Mouse (Mus musculus) liver, embryonic 15.5 days (tissue): ENCODE results near the gene Ncapg. TPM values are rescaled to one million over a fixed set of nuclear protein-coding genes. Genes with fewer than 3 reads are reported as not detected.
A peak's percentile ranks its signal among the peaks of the same experiment; 100 is the strongest.

Experiments used
- ATAC-seq: fragments of 200-750 bp; cut with Nextera tagmentation; 2 replicates; pipeline ENCODE4 v1.8.0; 2017; ENCODE audit warnings: moderate number of reproducible peaks, mild to moderate bottlenecking, moderate library complexity; ENCODE audit not compliant: insufficient read depth
- H3K27ac ChIP-seq: fragments of 300-500 bp; sonication (generic); replicated peaks from 2 replicates; pipeline ENCODE4 v1.5.1; 2015; ENCODE audit warnings: mild to moderate bottlenecking, inconsistent platforms
- H3K27me3 ChIP-seq: fragments of 300-500 bp; sonication (generic); 2 replicates; pipeline ENCODE4 v1.6.1; 2015; ENCODE audit warnings: mild to moderate bottlenecking, inconsistent platforms
- H3K36me3 ChIP-seq: fragments of 300-500 bp; sonication (generic); replicated peaks from 2 replicates; pipeline ENCODE4 v1.6.1; 2015; ENCODE audit warnings: moderate library complexity, mild to moderate bottlenecking, inconsistent platforms
- H3K4me1 ChIP-seq: fragments of 300-500 bp; sonication (generic); replicated peaks from 2 replicates; pipeline ENCODE4 v1.6.1; 2015; ENCODE audit warnings: inconsistent platforms
- H3K4me2 ChIP-seq: fragments of 300-500 bp; sonication (generic); 2 replicates; pipeline ENCODE4 v1.6.1; 2015; ENCODE audit warnings: moderate library complexity, mild to moderate bottlenecking, inconsistent platforms
- H3K4me3 ChIP-seq: fragments of 300-500 bp; sonication (generic); replicated peaks from 2 replicates; pipeline ENCODE4 v1.5.1; 2015; ENCODE audit warnings: mild to moderate bottlenecking, inconsistent platforms
- H3K9ac ChIP-seq: fragments of 300-500 bp; sonication (generic); 2 replicates; pipeline ENCODE4 v1.6.1; 2015; ENCODE audit warnings: moderate library complexity, mild to moderate bottlenecking, inconsistent platforms
- H3K9me3 ChIP-seq: fragments of 300-500 bp; sonication (generic); replicated peaks from 2 replicates; pipeline ENCODE4 v1.6.1; 2016; ENCODE audit warnings: inconsistent platforms
- whole genome bisulfite sequencing: fragments of 180-500 bp; shearing (Covaris S2); methylation state at CpG from one replicate; pipeline ENCODE4 v1.1.7; 2015; ENCODE audit warnings: mixed read lengths; ENCODE audit not compliant: insufficient replicate concordance; 5-methylcytosine and 5-hydroxymethylcytosine counted together
- polyA plus RNA-seq: library from polyadenylated mRNA; unstranded; fragments of >200 nt; fragmentation: Nextera tagmentation; extraction: Ambion mirVana; gene quantifications from 2 replicates; pipeline ENCODE4 v1.2.1, GENCODE M21; 2015

Ncapg gene
- polyA plus RNA-seq, 1 experiment from 2014 or later, result 47.7 TPM

GRCm38 (mm10) chr5:45669234-45669597, 503 bp upstream of the Ncapg start:
- H3K9me3 ChIP-seq, result no peaks in the 10 kb centered on the region
- peak overlapping the region; percentile 91 for H3K4me3 ChIP-seq
- H3K4me1 ChIP-seq, result peaks cover 13% of the 10 kb centered on the region
- peak overlapping the region; percentile 92 for H3K4me2 ChIP-seq
- ATAC-seq, result peak; percentile 41
- peak overlapping the region; percentile 88 for H3K9ac ChIP-seq
- H3K27me3 ChIP-seq, result no peaks in the 10 kb centered on the region
- under 1% methylated on average over 27 of the region's 27 CpGs for WGBS
- peak overlapping the region; percentile 93 for H3K27ac ChIP-seq
- H3K36me3 ChIP-seq, result peaks cover 11% of the 10 kb centered on the region

- no peaks in the 10 kb centered on the region for H3K9me3 ChIP-seq
- H3K4me1 ChIP-seq, result peaks cover 13% of the 10 kb centered on the region
- ATAC-seq, result no peak
- peak overlapping the region; percentile 91 for H3K4me3 ChIP-seq
- peak overlapping the region; percentile 92 for H3K4me2 ChIP-seq
- H3K9ac ChIP-seq, result peak overlapping the region; percentile 89
- no peaks in the 10 kb centered on the region for H3K27me3 ChIP-seq
- under 1% methylated on average over 13 of the region's 13 CpGs for WGBS
- peaks cover 19% of the 10 kb centered on the region for H3K36me3 ChIP-seq
- H3K27ac ChIP-seq, result peak overlapping the region; percentile 93
Measured at GRCm38 (mm10) chr5:45670280-45670670, 556 bp downstream of the Ncapg start.

- peak overlapping the region; percentile 92 for H3K4me2 ChIP-seq
- peaks cover 13% of the 10 kb centered on the region for H3K4me1 ChIP-seq
- H3K27me3 ChIP-seq, result no peaks in the 10 kb centered on the region
- H3K4me3 ChIP-seq, result peak overlapping the region; percentile 91
- H3K9me3 ChIP-seq, result no peaks in the 10 kb centered on the region
- peak overlapping the region; percentile 89 for H3K9ac ChIP-seq
- ATAC-seq, result no peak
- 40% methylated on average over 5 of the region's 5 CpGs for WGBS
- H3K27ac ChIP-seq, result no peak overlapping the region
- peaks cover 25% of the 10 kb centered on the region for H3K36me3 ChIP-seq
Measured at GRCm38 (mm10) chr5:45670894-45671494, 1.3 kb downstream of the Ncapg start.

- H3K36me3 ChIP-seq, result peaks cover 53% of the 10 kb centered on the region
- no peak for ATAC-seq
- no peak overlapping the region for H3K4me2 ChIP-seq
- peaks cover 7% of the 10 kb centered on the region for H3K4me1 ChIP-seq
- 84% methylated on average over 1 of the region's 1 CpGs for WGBS
- no peak overlapping the region for H3K4me3 ChIP-seq
- no peak overlapping the region for H3K9ac ChIP-seq
- no peak overlapping the region for H3K27ac ChIP-seq
- H3K9me3 ChIP-seq, result no peaks in the 10 kb centered on the region
- no peaks in the 10 kb centered on the region for H3K27me3 ChIP-seq
Measured at GRCm38 (mm10) chr5:45675032-45675431, 5.3 kb downstream of the Ncapg start.

GRCm38 (mm10) chr5:45677639-45678038, 7.9 kb downstream of the Ncapg start:
- H3K36me3 ChIP-seq, result peaks cover 60% of the 10 kb centered on the region
- no peaks in the 10 kb centered on the region for H3K27me3 ChIP-seq
- WGBS, result 47% methylated on average over 4 of the region's 4 CpGs
- no peak for ATAC-seq
- H3K4me2 ChIP-seq, result no peak overlapping the region
- no peaks in the 10 kb centered on the region for H3K4me1 ChIP-seq
- no peak overlapping the region for H3K4me3 ChIP-seq
- no peaks in the 10 kb centered on the region for H3K9me3 ChIP-seq
- H3K27ac ChIP-seq, result no peak overlapping the region
- H3K9ac ChIP-seq, result no peak overlapping the region

- Histone ChIP-seq H3K36me3 (peaks cover 71% of the 10 kb centered on the region), H3K4me1 (no peaks in the 10 kb centered on the region), H3K27me3 (no peaks in the 10 kb centered on the region), H3K4me2 (no peak overlapping the region), H3K4me3 (no peak overlapping the region), H3K27ac (no peak overlapping the region), H3K9me3 (no peaks in the 10 kb centered on the region), H3K9ac (no peak overlapping the region)
- no peak for ATAC-seq
Measured at GRCm38 (mm10) chr5:45679955-45680354, 10.2 kb downstream of the Ncapg start.

GRCm38 (mm10) chr5:45683388-45683787, 13.7 kb downstream of the Ncapg start:
- no peaks in the 10 kb centered on the region for H3K4me1 ChIP-seq
- no peak overlapping the region for H3K4me2 ChIP-seq
- no peaks in the 10 kb centered on the region for H3K27me3 ChIP-seq
- no peak overlapping the region for H3K4me3 ChIP-seq
- H3K36me3 ChIP-seq, result peaks cover 62% of the 10 kb centered on the region
- WGBS, result 74% methylated on average over 1 of the region's 1 CpGs
- no peak overlapping the region for H3K27ac ChIP-seq
- no peaks in the 10 kb centered on the region for H3K9me3 ChIP-seq
- no peak overlapping the region for H3K9ac ChIP-seq
- no peak for ATAC-seq

GRCm38 (mm10) chr5:45685243-45685642, 15.5 kb downstream of the Ncapg start:
- no peaks in the 10 kb centered on the region for H3K27me3 ChIP-seq
- no peak overlapping the region for H3K4me3 ChIP-seq
- no peak overlapping the region for H3K4me2 ChIP-seq
- no peaks in the 10 kb centered on the region for H3K4me1 ChIP-seq
- ATAC-seq, result no peak
- no peak overlapping the region for H3K9ac ChIP-seq
- no peak overlapping the region for H3K27ac ChIP-seq
- H3K9me3 ChIP-seq, result no peaks in the 10 kb centered on the region
- peaks cover 61% of the 10 kb centered on the region for H3K36me3 ChIP-seq
- WGBS, result 88% methylated on average over 2 of the region's 2 CpGs

GRCm38 (mm10) chr5:45686223-45686622, 16.5 kb downstream of the Ncapg start:
- Histone ChIP-seq H3K9me3 (no peaks in the 10 kb centered on the region), H3K27ac (no peak overlapping the region), H3K4me1 (no peaks in the 10 kb centered on the region), H3K27me3 (no peaks in the 10 kb centered on the region), H3K36me3 (peaks cover 58% of the 10 kb centered on the region), H3K4me2 (no peak overlapping the region), H3K9ac (no peak overlapping the region), H3K4me3 (no peak overlapping the region)
- WGBS, result 82% methylated on average over 3 of the region's 3 CpGs
- ATAC-seq, result no peak

- H3K27ac ChIP-seq, result no peak overlapping the region
- no peaks in the 10 kb centered on the region for H3K27me3 ChIP-seq
- no peak overlapping the region for H3K4me3 ChIP-seq
- ATAC-seq, result no peak
- no peak overlapping the region for H3K4me2 ChIP-seq
- H3K4me1 ChIP-seq, result no peaks in the 10 kb centered on the region
- H3K9ac ChIP-seq, result no peak overlapping the region
- H3K9me3 ChIP-seq, result no peaks in the 10 kb centered on the region
- H3K36me3 ChIP-seq, result peaks cover 55% of the 10 kb centered on the region
- WGBS, result 58% methylated on average over 4 of the region's 4 CpGs
Measured at GRCm38 (mm10) chr5:45689152-45689551, 19.4 kb downstream of the Ncapg start.

GRCm38 (mm10) chr5:45690802-45691201, 21.1 kb downstream of the Ncapg start:
- Histone ChIP-seq H3K27ac (no peak overlapping the region), H3K9me3 (no peaks in the 10 kb centered on the region), H3K4me1 (no peaks in the 10 kb centered on the region), H3K36me3 (peaks cover 46% of the 10 kb centered on the region), H3K9ac (no peak overlapping the region), H3K27me3 (no peaks in the 10 kb centered on the region), H3K4me3 (no peak overlapping the region), H3K4me2 (no peak overlapping the region)
- WGBS, result 26% methylated on average over 2 of the region's 2 CpGs
- no peak for ATAC-seq

- Histone ChIP-seq H3K4me2 (no peak overlapping the region), H3K9ac (no peak overlapping the region), H3K36me3 (peaks cover 51% of the 10 kb centered on the region), H3K4me1 (no peaks in the 10 kb centered on the region), H3K9me3 (no peaks in the 10 kb centered on the region), H3K27ac (no peak overlapping the region), H3K27me3 (no peaks in the 10 kb centered on the region), H3K4me3 (no peak overlapping the region)
- 80% methylated on average over 6 of the region's 6 CpGs for WGBS
- ATAC-seq, result no peak
Measured at GRCm38 (mm10) chr5:45691678-45692077, 22.0 kb downstream of the Ncapg start.
